Mouse (Mus musculus): Measurements from ENCODE around the gene Cdk6. TPM values are rescaled to one million over a fixed set of nuclear protein-coding genes. Genes with fewer than 3 reads are reported as not detected.

The Cdk6 gene
- total and polyA plus RNA-seq, 3 experiments = 4.0 to 10.6 (median 8.1) TPM

- H3K27me3 ChIP-seq (ENCODE audit: control insufficient read depth, insufficient read depth, low read length) = no peaks in the 10 kb centered on the region
- H3K9ac ChIP-seq (ENCODE audit: low read depth, low read length) = no peak overlapping the region
- WGBS = 82% methylated on average over 6 of the region's 6 CpGs
- H3K36me3 ChIP-seq (ENCODE audit: control insufficient read depth, insufficient read depth, low read length) = no peaks in the 10 kb centered on the region
- no peak for DNase-seq
- TF ChIP-seq CTCF (IDR thresholded peaks at IDR 0.05) (no peak), POLR2A (IDR thresholded peaks at IDR 0.05; ENCODE audit: insufficient read depth, low read depth, low read length) (no peak), EP300 (IDR thresholded peaks at IDR 0.05; ENCODE audit: insufficient read depth, low read depth, low read length) (no peak)
- intact Hi-C loops (cut with DNase I) = no loop called here
- no peaks in the 10 kb centered on the region; the same call in none of the 2 replicates for H3K79me2 ChIP-seq (replicated peaks; ENCODE audit: control insufficient read depth, insufficient read depth, low read length)
- H3K27ac ChIP-seq = no peak overlapping the region
- H3K4me1 ChIP-seq (ENCODE audit: control insufficient read depth, insufficient read depth, low read length) = peaks cover 12% of the 10 kb centered on the region
- H3K4me3 ChIP-seq = no peak overlapping the region
Measured at GRCm38 (mm10) chr5:3357496-3357895, 16.2 kb downstream of the Cdk6 start.

- H3K4me3 ChIP-seq = no peak overlapping the region
- H3K79me2 ChIP-seq (replicated peaks; ENCODE audit: control insufficient read depth, insufficient read depth, low read length) = no peaks in the 10 kb centered on the region; the same call in none of the 2 replicates
- no peak overlapping the region for H3K9ac ChIP-seq (ENCODE audit: low read depth, low read length)
- DNase-seq = no peak
- TF ChIP-seq POLR2A (IDR thresholded peaks at IDR 0.05; ENCODE audit: insufficient read depth, low read depth, low read length) = no peak
- no peak for TF ChIP-seq CTCF (IDR thresholded peaks at IDR 0.05)
- TF ChIP-seq EP300 (IDR thresholded peaks at IDR 0.05; ENCODE audit: insufficient read depth, low read depth, low read length) = no peak
- H3K27ac ChIP-seq = no peak overlapping the region
- no peaks in the 10 kb centered on the region for H3K27me3 ChIP-seq (ENCODE audit: control insufficient read depth, insufficient read depth, low read length)
- intact Hi-C loops (cut with DNase I) = no loop called here
- peaks cover 15% of the 10 kb centered on the region for H3K4me1 ChIP-seq (ENCODE audit: control insufficient read depth, insufficient read depth, low read length)
- H3K36me3 ChIP-seq (ENCODE audit: control insufficient read depth, insufficient read depth, low read length) = no peaks in the 10 kb centered on the region
- 50% methylated on average over 5 of the region's 5 CpGs for WGBS
Measured at GRCm38 (mm10) chr5:3358687-3359520, 17.6 kb downstream of the Cdk6 start.

GRCm38 (mm10) chr5:3359914-3360313 is 18.6 kb downstream of the Cdk6 start:
- Histone ChIP-seq H3K9ac (ENCODE audit: low read depth, low read length) (no peak overlapping the region), H3K36me3 (ENCODE audit: control insufficient read depth, insufficient read depth, low read length) (no peaks in the 10 kb centered on the region), H3K27ac (no peak overlapping the region; the same call in 1 of the 2 replicates), H3K27me3 (ENCODE audit: control insufficient read depth, insufficient read depth, low read length) (no peaks in the 10 kb centered on the region), H3K4me1 (ENCODE audit: control insufficient read depth, insufficient read depth, low read length) (peaks cover 15% of the 10 kb centered on the region), H3K79me2 (replicated peaks; ENCODE audit: control insufficient read depth, insufficient read depth, low read length) (no peaks in the 10 kb centered on the region; the same call in none of the 2 replicates), H3K4me3 (no peak overlapping the region)
- no peak for DNase-seq
- intact Hi-C loops (cut with DNase I) = no loop called here
- no peak for TF ChIP-seq POLR2A (IDR thresholded peaks at IDR 0.05; ENCODE audit: insufficient read depth, low read depth, low read length)
- TF ChIP-seq EP300 (IDR thresholded peaks at IDR 0.05; ENCODE audit: insufficient read depth, low read depth, low read length) = no peak
- 0 out of 2 replicates have a peak, but pooled peaks have one; percentile 2 for TF ChIP-seq CTCF (IDR thresholded peaks at IDR 0.05)
- 65% methylated on average over 7 of the region's 7 CpGs for WGBS

- H3K79me2 ChIP-seq (replicated peaks; ENCODE audit: control insufficient read depth, insufficient read depth, low read length) = no peaks in the 10 kb centered on the region; the same call in none of the 2 replicates
- H3K36me3 ChIP-seq (ENCODE audit: control insufficient read depth, insufficient read depth, low read length) = no peaks in the 10 kb centered on the region
- H3K27me3 ChIP-seq (ENCODE audit: control insufficient read depth, insufficient read depth, low read length) = no peaks in the 10 kb centered on the region
- 96% methylated on average over 5 of the region's 5 CpGs for WGBS
- intact Hi-C loops (cut with DNase I) = no loop called here
- no peak overlapping the region for H3K4me3 ChIP-seq
- H3K4me1 ChIP-seq (ENCODE audit: control insufficient read depth, insufficient read depth, low read length) = peaks cover 11% of the 10 kb centered on the region
- no peak overlapping the region for H3K9ac ChIP-seq (ENCODE audit: low read depth, low read length)
- no peak overlapping the region for H3K27ac ChIP-seq
- no peak for DNase-seq
- no peak for TF ChIP-seq CTCF (IDR thresholded peaks at IDR 0.05)
- TF ChIP-seq EP300 (IDR thresholded peaks at IDR 0.05; ENCODE audit: insufficient read depth, low read depth, low read length) = no peak
- no peak for TF ChIP-seq POLR2A (IDR thresholded peaks at IDR 0.05; ENCODE audit: insufficient read depth, low read depth, low read length)
Measured at GRCm38 (mm10) chr5:3361252-3361651, 20.0 kb downstream of the Cdk6 start.

- H3K4me1 ChIP-seq (ENCODE audit: control insufficient read depth, insufficient read depth, low read length) = peaks cover 9% of the 10 kb centered on the region
- no peak overlapping the region for H3K4me3 ChIP-seq
- no peak overlapping the region for H3K27ac ChIP-seq
- no peaks in the 10 kb centered on the region for H3K36me3 ChIP-seq (ENCODE audit: control insufficient read depth, insufficient read depth, low read length)
- WGBS = 73% methylated on average over 8 of the region's 8 CpGs
- no peak for DNase-seq
- TF ChIP-seq POLR2A (IDR thresholded peaks at IDR 0.05; ENCODE audit: insufficient read depth, low read depth, low read length) (no peak), CTCF (IDR thresholded peaks at IDR 0.05) (no peak), EP300 (IDR thresholded peaks at IDR 0.05; ENCODE audit: insufficient read depth, low read depth, low read length) (no peak)
- H3K9ac ChIP-seq (ENCODE audit: low read depth, low read length) = no peak overlapping the region
- no peaks in the 10 kb centered on the region; the same call in none of the 2 replicates for H3K79me2 ChIP-seq (replicated peaks; ENCODE audit: control insufficient read depth, insufficient read depth, low read length)
- H3K27me3 ChIP-seq (ENCODE audit: control insufficient read depth, insufficient read depth, low read length) = no peaks in the 10 kb centered on the region
- intact Hi-C loops (cut with DNase I) = no loop called here
Measured at GRCm38 (mm10) chr5:3362111-3362510, 20.8 kb downstream of the Cdk6 start.

Data from heart, adult 2 months (tissue).